Mouse (Mus musculus) heart, adult 8-10 months (tissue): ENCODE results near the gene Aars2. TPM values are rescaled to one million over a fixed set of nuclear protein-coding genes. Genes with fewer than 3 reads are reported as not detected.
A peak's percentile ranks its signal among the peaks of the same experiment; 100 is the strongest.

Experiments
- DNase-seq: peaks from one replicate; pipeline ENCODE4 v3.0.0; 2022; ENCODE audit warnings: low spot score
- total RNA-seq, 4 experiments: library from RNA; stranded (reverse); gene quantifications; 2 replicates each; pipeline ENCODE4 v1.2.4; 2022

Gene Aars2
- total RNA-seq = 10 to 100 TPM; 18.7 to 21.1 (median 19.9) TPM

DNA sequence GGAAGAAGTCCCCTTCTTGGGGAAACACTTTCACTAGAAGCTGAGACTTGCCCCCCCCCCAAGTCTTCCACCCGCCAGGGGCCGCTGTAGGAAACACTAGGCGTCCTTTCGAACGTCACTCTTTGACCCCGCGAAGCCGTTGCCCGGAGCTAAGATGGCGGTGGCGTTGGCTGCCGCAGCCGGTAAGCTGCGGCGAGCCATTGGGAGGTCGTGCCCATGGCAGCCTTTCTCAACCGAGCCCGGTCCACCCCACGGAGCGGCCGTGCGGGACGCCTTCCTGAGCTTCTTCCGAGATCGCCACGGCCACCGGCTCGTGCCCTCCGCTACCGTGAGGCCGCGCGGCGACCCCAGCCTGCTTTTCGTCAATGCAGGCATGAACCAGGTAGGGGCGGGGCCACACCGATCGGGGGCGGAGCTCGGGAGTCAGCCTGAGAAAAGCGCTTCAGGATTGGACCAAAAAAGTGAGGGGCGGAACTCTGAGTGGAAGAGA lies at the start of gene Aars2:
Aars2 (plus strand) TSS at position 142 of the 490 bp plus-strand sequence.
- DNase-seq = peak; percentile 91

DNA sequence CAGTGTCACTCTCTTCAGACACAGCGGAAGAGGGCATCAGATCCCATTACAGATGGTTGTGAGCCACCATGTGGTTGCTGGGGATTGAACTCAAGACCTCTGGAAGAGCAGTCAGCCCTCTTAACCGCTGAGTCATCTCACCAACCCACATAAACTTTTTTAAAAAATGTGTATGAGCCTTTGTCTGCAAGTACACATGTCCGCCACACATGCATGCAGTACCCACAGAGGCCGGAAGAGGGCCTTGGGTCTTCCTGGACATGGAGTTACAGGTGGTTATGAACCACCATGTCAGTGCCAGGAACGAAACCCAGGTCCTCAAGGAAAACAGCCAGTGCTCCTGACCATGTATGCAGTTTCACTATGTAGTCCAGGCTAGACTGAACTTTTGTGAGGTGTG lies 49.2 kb upstream of the Aars2 start:
- DNase-seq = no peak

DNA sequence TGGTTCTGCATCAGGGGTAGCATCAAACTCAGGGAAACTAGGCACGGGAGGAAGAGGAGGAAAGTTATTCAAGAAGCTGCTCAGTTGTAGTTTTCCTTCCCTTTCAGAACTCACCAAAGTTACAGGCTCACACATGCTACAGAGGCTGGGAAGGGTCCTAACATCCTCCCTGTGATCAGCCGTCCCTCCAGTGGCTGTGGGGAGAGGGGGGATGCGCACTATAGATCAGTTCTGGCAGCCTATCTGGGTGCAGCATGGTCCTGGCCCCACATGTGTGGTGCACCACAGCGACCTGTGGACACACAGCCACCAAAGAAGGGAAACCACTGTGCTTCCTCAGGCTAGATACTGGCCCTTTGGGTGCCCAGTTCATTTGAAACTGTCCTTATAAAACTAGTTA lies 48.1 kb upstream of the Aars2 start:
- DNase-seq = no peak

DNA sequence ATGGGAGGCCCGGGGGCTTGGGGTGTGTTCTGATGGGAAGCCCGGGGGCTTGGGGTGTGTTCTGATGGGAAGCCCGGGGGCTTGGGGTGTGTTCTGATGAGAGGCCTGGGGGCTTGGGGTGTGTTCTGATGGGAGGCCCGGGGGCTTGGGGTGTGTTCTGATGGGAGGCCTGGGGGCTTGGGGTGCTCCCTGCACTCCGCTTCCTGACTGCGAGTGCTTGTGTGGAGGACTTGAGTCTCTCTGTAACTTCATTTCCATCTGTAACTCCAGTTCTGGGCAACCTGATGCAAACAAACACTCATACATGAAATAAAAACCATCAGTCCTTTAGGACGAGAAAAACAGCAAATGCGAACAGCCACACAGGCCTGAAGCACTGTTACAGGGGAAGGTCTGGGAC lies 47.6 kb upstream of the Aars2 start:
- DNase-seq = no peak

DNA sequence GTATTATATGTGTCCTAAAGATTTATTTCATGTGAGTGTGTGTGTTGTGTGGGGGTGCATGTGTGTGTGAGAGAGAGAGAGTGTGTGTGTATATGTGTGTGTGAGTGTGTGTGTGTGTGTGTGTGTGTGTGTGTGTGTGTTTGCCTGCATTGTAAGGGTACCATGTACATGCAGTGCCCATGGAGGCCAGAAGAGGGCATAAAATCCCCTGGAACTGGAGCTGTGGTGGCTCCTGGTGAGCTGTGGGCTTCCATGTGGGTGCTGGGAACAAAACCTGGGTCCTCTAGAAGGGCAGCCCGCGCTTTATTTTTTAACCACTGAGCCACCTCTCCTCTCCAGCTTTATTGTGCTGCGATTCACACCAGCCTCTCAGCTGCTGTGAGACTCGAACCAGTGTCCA lies 44.1 kb upstream of the Aars2 start:
- DNase-seq = no peak

DNA sequence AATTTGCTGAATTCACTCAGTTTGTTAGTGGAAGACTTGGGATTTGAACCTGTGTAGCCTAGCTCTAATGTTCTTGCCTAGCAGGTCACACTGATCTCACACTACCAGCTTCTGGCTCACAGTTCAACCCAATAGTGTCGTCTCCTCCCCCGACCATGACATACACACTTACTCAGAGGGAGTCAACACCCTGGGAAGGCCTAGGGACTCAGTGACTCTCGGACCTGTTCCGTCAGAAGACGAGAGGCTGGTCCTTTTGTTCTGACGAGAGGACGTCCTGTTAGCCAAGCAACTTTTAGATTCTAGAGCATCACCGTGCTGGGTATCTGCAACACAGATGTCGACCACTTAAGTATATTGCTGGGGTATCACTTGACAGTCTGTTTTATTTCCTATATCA lies 42.4 kb upstream of the Aars2 start:
- DNase-seq = no peak

DNA sequence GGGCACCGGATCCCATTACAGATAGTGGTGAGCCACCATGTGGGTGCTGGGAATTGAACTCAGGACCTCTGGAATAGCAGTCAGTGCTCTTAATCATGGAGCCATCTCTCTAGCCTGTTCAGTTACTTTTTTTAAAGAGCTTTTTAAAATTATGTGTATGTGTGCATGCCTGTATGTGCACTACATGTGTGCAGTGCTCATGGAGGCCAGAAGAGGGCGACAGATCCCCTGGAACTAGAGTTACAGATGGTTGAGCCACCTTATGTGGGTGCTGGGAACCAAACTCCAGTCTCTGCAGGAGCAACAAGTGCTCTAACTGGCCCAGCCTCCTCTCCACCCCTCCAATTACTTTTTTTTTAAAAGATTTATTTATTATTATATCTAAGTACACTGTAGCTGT lies 39.9 kb upstream of the Aars2 start:
- no peak for DNase-seq

DNA sequence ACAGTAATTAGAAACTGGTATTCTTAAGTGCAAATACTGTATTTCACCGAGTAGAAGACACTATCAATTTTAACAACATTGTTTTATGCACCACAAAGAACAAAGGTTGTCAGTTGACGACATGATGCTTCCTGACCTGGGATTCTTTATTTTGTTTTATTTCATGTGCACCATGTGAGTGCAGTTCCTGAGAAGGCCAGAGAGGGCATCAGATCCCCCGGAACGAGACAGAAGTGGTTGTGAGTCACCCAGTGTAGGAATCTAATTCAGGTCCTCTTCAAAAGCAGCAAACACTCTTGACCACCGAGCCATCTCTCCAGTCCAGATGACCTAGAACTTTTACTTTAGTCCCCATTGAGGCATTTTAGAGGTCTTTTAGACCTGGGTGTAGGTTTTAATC lies 38.3 kb upstream of the Aars2 start:
- no peak for DNase-seq

DNA sequence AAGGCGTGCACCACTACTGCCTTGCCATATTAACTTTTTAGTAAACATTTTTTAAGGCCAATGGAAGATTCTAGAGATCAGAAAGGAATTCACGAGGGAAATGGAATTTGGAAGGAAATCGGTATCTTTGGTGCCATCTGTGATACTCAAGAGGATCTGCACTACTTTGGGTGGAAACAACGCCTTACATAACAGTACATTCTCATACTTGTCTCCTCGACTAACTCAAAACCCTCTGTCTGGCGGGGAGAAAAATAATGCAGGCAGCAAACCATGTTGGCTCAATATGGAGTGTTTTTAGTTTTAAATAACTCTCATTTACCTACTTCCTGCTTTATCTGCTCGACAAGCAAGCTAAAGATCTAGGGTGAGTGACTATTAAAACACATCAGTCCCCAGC lies 35.9 kb upstream of the Aars2 start:
- DNase-seq = no peak

DNA sequence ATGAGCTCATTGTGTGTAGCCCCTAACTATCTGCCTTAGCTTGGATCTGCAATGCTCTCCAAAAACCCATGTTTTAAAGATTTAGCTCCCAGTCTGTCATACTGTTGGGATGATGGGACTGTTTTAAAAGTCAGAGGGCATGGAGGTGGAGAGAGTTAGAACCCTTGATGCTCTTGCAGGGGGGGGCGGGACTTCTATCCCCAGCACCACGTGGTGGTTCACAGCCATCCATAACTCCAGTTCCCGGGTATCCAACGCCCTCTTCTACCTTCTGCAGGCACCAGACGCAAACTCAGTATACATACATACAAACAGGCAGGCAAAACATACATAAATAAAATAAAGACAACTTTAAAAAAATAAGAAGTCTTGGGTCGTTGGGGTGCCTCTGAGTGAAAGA lies 33.0 kb upstream of the Aars2 start:
- no peak for DNase-seq

DNA sequence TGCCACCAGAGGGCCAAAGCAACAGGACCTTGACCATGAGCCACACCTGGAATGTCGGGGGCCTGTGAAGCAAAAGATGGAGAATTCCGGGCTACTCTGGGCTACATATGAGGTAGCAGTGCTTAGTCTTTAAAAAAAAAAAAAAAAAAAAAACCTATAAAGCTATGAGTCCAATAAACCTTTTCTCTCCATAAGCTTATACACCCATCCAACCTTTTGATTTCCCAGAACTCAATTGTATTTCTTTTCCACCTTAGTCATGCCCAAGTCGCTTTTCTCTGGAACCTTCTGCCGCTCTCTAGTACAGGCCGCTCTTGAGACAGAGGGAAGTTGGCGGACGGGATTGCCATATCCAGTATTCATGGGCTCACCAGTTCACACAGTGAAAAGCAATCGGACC lies 32.5 kb upstream of the Aars2 start:
- no peak for DNase-seq

DNA sequence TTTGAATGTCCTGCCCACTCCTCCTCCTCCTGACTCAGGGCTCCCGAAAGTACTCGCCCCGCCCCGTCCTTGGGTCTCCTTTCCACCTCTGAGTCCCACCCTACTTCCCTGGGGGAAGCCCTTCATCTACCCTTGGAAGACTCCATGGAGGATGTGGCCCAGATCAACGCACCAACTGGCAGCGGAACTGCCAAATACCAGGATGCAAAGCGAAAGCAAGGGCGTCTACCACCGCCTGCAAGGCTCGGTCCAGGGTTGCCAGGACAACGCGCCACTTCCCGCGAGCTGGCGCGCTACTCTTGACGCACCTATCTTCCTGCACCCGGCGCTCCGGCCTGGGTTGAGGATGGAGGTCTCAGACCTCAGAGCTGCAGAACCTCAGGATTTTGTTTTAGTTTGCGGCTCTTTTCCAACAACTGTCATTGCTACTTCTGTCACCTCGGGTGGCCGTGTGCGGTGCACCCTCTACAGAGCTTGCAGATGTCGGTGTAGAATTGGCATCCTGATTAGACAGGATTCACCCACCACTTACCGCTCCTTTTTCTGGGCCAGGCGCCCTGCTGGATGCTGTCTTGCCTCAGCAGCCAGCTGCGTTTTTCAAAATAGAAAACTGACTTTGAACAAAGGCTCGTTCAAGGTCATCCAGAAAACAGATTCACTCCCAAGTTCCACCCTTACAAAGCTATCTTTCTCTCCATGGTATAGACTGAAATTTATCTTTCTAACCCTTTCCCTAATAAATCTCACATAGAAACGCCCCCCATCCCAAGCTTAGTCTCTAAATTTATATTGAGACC lies 31.8 kb upstream of the Aars2 start, which contains the start of gene Spats1:
Spats1 (minus strand) TSS at position 747 of the 797 bp plus-strand sequence.
- DNase-seq = no peak

DNA sequence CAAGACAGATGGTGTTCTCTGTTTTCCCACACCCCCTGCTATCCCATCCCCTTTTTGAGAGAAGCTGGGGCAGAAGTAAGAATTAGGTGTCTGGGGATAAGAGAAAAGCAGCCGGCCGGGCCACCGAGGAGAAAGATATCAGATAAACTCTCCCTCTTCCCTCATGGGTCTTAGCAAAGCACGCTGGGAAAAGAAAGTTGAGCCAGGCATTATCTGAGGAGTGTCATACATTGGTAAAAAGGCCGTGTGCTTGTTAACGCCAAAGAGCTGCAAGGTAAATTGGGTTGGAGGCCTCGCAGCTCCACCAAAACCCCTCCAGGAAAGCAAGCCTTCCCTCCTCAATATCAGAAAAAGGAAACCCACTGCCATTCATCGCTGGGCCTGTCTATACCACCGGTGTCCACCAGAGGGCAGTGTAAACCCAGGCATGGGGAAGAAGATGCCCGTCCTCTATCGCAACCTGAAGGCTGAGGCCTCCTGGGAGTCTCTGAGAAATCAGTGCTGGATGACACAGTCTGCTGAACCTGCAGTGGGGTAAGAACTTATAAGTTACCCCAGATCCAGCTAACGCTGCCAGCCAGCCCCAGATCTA lies 28.3 kb upstream of the Aars2 start:
- DNase-seq = peak; percentile 67

DNA sequence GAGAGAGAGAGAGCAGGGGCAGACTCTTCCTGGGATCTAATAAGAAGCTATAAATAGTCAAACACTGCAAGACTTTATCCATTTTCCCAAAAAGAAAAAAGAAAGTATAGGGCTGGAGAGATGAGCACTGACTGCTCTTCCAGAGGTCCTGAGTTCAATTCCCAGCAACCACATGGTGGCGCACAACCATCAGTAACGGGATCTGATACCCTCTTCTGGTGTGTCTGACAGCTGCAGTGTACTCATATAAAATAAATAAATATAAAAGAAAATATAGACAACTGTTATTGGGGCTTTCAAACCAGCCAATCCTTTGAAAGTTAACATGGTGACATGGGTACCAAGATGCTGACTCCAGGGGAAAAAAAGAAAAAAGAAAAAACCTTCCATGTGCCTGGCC lies 26.2 kb upstream of the Aars2 start:
- DNase-seq = no peak

DNA sequence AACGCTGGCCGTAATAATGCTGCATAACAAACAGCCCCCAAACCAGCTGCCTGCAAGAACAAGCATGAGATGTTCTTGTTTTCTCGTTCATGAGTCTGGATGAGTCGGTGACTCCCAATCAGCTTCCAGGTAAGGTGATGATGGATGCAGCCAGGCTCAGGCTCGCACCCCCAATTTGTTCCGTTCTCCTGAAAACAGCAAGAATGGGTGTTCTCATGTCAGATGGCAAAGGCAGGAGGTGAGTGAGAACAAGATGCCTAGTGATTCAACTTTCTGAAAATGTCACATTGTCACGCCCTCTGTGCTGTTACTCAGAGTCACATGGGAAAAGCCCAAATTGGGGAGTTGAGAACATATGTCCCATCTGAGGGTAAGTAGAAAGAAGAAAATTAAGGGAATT lies 21.1 kb upstream of the Aars2 start:
- no peak for DNase-seq

DNA sequence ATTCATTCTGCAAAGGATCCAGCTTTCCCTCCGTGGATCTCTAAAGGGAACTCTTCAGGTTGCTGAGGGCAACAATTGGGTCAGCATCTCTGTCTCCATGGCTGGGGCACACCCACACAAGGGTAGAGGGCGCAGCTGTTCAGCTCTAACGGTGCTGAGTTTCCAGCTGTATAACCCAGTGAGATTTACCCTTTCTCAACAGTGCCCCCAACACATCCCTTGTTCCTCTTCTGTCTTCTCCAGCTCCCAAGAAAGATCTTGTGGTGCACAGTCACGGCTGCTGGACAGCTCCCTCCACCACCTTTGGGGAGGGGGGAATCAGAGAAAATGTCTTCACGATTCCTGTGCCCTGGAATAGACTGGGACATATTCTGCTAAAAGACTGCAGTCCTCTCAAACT lies 19.4 kb upstream of the Aars2 start:
- no peak for DNase-seq

DNA sequence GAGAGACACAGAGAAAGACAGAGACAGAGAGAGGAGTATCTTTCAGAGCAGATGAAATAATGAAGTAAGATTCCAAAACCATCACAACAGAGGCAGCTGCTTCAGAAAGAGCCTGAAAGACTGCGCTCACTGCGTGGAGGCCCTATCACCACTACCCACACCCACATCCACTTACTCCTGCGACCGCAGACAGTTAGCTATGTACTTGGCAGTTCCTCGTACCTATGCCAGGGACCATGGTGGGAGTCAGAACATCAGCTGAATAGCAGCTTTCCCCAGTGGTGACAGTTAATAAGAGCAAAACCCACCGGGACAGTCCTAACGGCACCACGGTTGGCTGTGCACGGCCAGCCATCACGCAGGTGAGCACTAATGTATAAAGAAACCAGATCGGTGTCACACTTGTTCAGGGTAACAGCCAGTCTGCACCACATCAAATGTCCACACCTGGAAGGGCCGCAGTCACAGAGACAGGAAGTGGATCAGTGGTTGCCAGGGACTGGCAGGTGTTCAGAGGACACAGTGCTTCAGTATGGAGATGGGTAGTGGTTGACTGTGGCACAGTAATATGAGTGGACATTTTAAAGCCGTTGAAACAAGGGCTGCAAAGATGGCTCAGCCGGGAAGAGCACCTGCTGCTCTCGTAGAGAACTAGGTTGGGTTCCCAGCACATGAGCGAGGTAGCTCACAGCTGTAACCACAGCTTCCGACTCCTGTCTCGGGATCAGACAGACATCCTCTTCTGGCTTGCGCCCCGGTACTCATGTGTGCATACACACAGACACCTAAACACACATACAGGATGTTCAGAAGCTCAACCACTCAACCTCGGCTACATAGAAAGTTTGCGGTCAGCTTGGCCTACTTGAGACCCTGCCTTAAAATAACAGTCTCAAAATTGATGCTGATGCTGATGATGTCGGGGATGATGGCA lies 18.1 kb upstream of the Aars2 start:
- no peak for DNase-seq

DNA sequence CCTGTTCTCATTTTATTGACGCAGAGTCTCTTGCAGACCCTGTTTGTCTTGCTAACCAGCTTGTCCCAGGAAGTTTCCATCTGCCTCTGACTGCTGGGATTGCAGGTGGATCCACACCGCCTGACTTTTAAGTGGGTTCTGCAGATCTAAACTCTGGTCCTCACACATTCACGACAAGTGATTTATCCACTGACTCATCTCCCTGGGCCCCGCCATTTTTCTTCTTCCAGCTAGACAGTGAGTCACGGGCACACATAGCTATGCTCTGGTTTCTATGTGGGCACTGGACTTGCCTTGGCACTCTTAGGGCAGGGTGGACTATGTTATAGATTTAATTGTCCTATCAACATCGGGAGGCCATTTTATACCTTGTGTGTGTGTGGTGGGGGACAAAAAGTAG lies 16.9 kb upstream of the Aars2 start:
- no peak for DNase-seq

DNA sequence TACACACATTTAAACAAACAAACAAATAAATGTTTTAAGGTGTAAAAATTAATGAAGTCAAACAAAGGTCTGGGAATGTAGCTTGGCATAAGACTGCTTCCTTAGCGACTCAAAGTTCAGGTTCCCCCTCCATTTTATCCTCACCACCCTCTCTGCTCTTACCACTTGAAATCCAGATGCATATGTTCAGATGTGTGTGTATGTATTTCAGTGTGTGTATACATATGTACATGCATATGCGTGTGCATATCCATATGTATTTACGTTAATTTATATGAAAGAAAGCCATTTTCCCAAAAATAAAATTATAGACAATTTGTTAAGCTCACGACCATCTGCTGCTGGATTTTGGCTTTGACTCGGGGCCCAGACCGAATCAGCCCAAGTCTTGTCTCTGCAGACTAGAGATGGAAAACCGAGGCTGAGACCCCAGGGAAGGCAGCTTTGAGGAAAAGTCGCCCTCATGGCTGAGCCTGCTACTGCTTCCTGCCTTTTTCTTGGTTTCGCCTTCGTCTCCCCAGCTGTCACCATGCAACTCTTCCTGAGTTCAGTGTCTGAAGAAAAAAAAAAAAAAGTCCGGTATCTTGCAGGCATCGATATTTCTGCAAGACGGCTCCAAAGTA lies 16.0 kb upstream of the Aars2 start:
- no peak for DNase-seq

DNA sequence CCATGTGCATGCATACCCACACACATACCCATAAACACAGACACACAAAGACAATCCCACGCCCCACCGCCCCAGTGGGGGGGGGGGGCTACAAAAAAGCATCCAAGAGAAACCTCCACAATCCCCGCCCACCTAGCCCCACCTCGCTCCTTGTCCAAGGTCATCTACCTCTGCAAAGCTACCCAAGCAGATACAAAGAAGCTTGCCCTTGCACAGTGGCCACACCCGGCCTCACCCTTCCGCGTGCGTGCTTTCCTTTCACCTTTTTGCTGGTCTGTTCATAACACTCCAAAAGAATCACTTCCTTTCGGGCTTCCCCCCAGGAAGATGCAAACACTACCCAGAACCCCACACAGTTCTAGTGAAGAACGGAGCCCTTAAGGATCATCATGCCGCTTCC lies 11.2 kb upstream of the Aars2 start:
- DNase-seq = no peak

DNA sequence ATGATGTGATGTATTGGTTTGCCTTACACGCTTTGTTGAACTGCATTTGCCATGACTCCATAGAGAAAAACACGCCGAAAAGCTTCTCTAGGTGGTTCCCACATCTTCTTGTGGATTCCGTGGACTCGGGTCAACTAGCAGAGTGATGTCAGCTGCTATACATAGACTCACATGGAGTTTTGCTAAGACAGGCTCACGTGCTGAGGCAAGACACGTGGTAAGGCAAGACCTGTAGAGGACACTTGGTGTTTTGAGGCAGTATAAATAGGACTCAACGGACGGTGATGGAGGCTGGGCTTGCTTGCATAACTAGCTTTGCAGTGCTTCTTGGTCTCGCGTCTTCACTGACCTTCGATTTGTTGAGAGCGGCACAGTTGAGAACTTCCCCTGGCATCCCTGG lies 8.2 kb upstream of the Aars2 start:
- no peak for DNase-seq

DNA sequence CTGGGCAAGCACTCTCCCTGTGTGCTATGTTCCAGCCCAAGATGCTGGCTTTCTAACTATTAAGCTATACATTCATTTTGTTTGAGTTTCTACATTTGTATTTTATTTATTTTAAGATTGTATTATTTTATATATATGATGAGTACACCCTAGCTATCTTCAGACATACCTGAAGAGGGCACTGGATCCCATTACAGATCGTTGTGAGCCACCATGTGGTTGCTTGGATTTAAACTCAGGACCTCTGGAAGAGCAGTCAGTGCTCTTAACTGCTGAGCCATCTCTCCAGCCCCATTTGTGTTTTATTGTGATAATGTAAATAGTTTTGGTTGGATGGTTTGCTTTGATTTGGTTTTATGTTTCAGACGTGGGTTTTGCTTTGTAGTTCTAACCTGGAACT lies 7.1 kb upstream of the Aars2 start:
- no peak for DNase-seq
